Mouse (Mus musculus) liver (tissue): Measurements from ENCODE around the gene Utp14a.
A peak's percentile ranks its signal among the peaks of the same experiment; 100 is the strongest.

Source experiments
- DNase-seq: peaks from one replicate; pipeline ENCODE4 v3.0.0-alpha.2; 2020; ENCODE audit warnings: mixed read lengths

The Utp14a gene

DNA sequence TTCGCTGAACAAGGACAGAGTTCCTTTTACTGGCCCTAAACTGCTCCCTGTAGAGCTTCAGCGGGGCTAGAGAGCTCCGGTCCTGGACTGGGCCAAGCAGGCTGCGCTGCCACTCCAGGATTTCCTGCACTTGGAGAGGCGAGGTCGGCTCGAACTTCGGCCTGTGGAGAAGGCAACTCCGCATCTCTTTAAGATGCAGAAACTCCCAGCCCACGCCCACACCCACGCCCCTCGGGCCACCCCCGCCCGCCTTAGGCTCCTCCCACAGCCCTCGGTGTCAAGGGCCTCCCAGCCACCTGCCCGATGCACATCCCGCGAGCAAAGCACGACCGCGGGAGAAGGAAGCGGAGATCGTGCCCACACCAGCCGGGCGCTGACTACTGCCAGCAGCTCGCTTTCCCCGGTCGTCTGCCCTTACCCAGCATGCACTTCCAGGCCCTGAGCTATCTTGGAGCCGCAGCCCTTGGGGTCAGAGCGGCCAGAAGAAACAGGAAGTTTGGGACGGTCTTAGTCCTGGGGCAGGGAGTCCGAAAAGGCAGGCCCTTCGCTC is 57.9 kb downstream of the Utp14a start:
- peak; percentile 94 for DNase-seq

GRCm38 (mm10) chrX:48317444-48317843 is 60.8 kb downstream of the Utp14a start:
- no peak for DNase-seq

DNA sequence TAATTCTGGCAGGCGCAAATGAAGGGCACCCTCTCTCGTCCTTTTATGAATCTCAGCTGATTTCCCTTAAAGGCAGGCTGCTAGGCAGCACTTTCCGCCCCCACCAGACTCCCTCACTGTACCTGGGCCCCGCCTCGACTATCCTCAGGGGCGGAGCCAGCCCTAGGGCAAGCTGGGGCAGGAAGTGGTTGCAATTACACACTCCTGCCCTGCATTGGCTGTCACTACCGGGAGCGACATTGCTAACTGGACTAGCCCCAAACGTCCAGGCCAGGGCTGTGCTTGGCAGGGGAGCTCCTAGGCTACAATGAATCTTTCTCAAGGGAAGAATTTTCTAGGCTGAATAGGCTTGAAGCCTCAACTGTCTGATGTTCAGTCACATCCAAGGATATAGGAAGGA is 61.5 kb downstream of the Utp14a start:
- DNase-seq: peak; percentile 73
